In the genomic region with DNA sequence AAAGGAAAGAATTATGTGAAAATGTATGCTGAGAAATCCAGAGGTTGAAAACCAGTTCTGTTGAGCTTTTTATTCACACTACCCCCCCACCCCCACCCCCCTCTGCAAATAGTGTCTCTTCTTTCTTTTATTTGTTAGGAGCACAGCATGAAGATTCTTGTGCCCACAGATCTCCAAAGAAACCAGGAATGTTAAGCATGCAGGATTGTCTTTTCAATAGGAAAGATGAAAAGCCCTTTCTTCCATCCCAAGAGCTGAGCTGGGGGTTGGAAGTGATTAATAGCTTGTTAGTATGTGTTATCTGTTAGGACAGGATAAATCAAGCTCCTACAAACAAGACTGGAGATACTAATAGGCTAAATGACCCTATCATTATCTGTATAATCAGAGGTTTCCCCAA, we compare ENCODE assay signal across 38 mouse cellular contexts. TPM values are rescaled to one million over a fixed set of nuclear protein-coding genes. Genes with fewer than 3 reads are reported as not detected.
DNase-seq lines count a peak whose midpoint lies in the region; ATAC-seq lines count a peak whose summit lies in the region.
"Had no signal": no experiment of that assay in that cellular context is flagged by ENCODE, and none has a peak within 500 bp of the region (broad histone marks: within the 10 kb centered on the region; RNA-seq: fewer than 3 reads in every experiment).

No protein-coding gene starts in this region.

- H3K9me3 ChIP-seq in midbrain, embryonic 10.5 days (replicated peaks): no peaks in the 10 kb centered on the region
- no peaks in the 10 kb centered on the region for H3K9me3 ChIP-seq in midbrain, embryonic 13.5 days
- H3K9me3 ChIP-seq: heart, embryonic 10.5 days; heart, embryonic 15.5 days; hindbrain, embryonic 15.5 days; limb, embryonic 13.5 days; liver, embryonic 12.5 days; megakaryocyte, embryonic 14.5 days had no signal

- no peak overlapping the region for H3K4me3 ChIP-seq in midbrain, embryonic 10.5 days
- H3K4me3 ChIP-seq in midbrain, embryonic 13.5 days (replicated peaks): no peak overlapping the region
- H3K4me3 ChIP-seq: heart, embryonic 10.5 days; heart, embryonic 15.5 days; hindbrain, embryonic 15.5 days; layer of hippocampus, adult 2 months; left cerebral cortex, adult 2 months; limb, embryonic 13.5 days; liver, embryonic 12.5 days; megakaryocyte, embryonic 14.5 days; myocyte had no signal

- no peak overlapping the region for H3K27ac ChIP-seq in midbrain, embryonic 10.5 days (replicated peaks)
- H3K27ac ChIP-seq in midbrain, embryonic 13.5 days: no peak overlapping the region
- H3K27ac ChIP-seq: heart, embryonic 10.5 days; heart, embryonic 15.5 days; hindbrain, embryonic 15.5 days; layer of hippocampus, adult 2 months; left cerebral cortex, adult 2 months; limb, embryonic 13.5 days; liver, embryonic 12.5 days; stomach, postnatal 0 days had no signal

- peak; percentile 19 for DNase-seq in midbrain, embryonic 10.5 days (ENCODE audit: low spot score)
- DNase-seq in ZHBTc4 (ENCODE audit: low read depth, low spot score): peak; percentile 29
- peak; percentile 48 for DNase-seq in embryo, embryonic 10.5 days (ENCODE audit: low spot score)
- peak; percentile 5 for DNase-seq in retina, postnatal 1 day
- DNase-seq in cerebellum, postnatal 4 days (ENCODE audit: low spot score in 2 of 2): no peak
- no peak for DNase-seq in kidney, postnatal 36 days
- DNase-seq: adrenal gland, postnatal 10 days; B cell, adult 2 months; cerebellum, adult 11 months; cerebellum, adult 9-10 months; cerebellum, postnatal 36 days; gastrocnemius, postnatal 25 days; heart, adult 11 months; kidney, adult 11 months; kidney, postnatal 14 days; liver, postnatal 0 days; lung, postnatal 4 days; right cerebral cortex, adult 18-20 months; spleen, adult 18-20 months; thymus, adult 18-20 months; thymus, postnatal 25 days had no signal

- H3K4me1 ChIP-seq in midbrain, embryonic 10.5 days: peaks cover 16% of the 10 kb centered on the region
- H3K4me1 ChIP-seq in midbrain, embryonic 13.5 days (replicated peaks): no peaks in the 10 kb centered on the region
- H3K4me1 ChIP-seq: heart, embryonic 10.5 days; heart, embryonic 15.5 days; hindbrain, embryonic 15.5 days; limb, embryonic 13.5 days; liver, embryonic 12.5 days; megakaryocyte, embryonic 14.5 days had no signal

- ATAC-seq in midbrain, embryonic 13.5 days: no peak
- ATAC-seq: inflammation-experienced regulatory T-cells, adult 6 months; liver, embryonic 12.5 days; liver, postnatal 0 days had no signal

- H3K4me2 ChIP-seq in midbrain, embryonic 13.5 days (replicated peaks): no peak overlapping the region
- H3K4me2 ChIP-seq: heart, embryonic 15.5 days; hindbrain, embryonic 15.5 days; limb, embryonic 13.5 days; liver, embryonic 12.5 days had no signal

- H3K9ac ChIP-seq in midbrain, embryonic 13.5 days (replicated peaks): no peak overlapping the region
- H3K9ac ChIP-seq: heart, embryonic 15.5 days; hindbrain, embryonic 15.5 days; limb, embryonic 13.5 days; liver, embryonic 12.5 days; liver, postnatal 0 days had no signal

- H3K36me3 ChIP-seq in midbrain, embryonic 10.5 days: no peaks in the 10 kb centered on the region
- no peaks in the 10 kb centered on the region for H3K36me3 ChIP-seq in midbrain, embryonic 13.5 days
- H3K36me3 ChIP-seq: heart, embryonic 10.5 days; heart, embryonic 15.5 days; hindbrain, embryonic 15.5 days; limb, embryonic 13.5 days; liver, embryonic 12.5 days had no signal

- H3K27me3 ChIP-seq in midbrain, embryonic 10.5 days (ENCODE audit: low read depth, poor library complexity, severe bottlenecking): no peaks in the 10 kb centered on the region
- H3K27me3 ChIP-seq in midbrain, embryonic 13.5 days: no peaks in the 10 kb centered on the region
- H3K27me3 ChIP-seq: heart, embryonic 15.5 days; hindbrain, embryonic 15.5 days; limb, embryonic 13.5 days; liver, embryonic 12.5 days; megakaryocyte, embryonic 14.5 days had no signal

RNA-seq across cellular contexts. Expression of gene Rpl10l, which starts 55.0 kb away (rescaled TPM):
- not detected in 2 replicates for polyA plus RNA-seq in midbrain, embryonic 10.5 days (2016; fragmentation: Nextera tagmentation; extraction: Ambion mirVana)
- polyA plus RNA-seq in midbrain, embryonic 13.5 days (2015; fragmentation: Nextera tagmentation; extraction: Ambion mirVana): not detected in 2 replicates
- polyA plus RNA-seq: embryonic facial prominence, embryonic 11.5 days; heart, embryonic 10.5 days; heart, embryonic 15.5 days; hindbrain, embryonic 15.5 days; inflammation-experienced regulatory T-cells, adult 6 months; kidney, embryonic 14.5 days; limb, embryonic 13.5 days; liver, embryonic 12.5 days; liver, postnatal 0 days; lung, embryonic 16.5 days; midbrain, postnatal 0 days; myocyte; neural tube, embryonic 14.5 days; stomach, postnatal 0 days had no signal

Comparison
In these comparisons a context has a peak if more than half of its experiments do, and no peak if none do; other contexts are left out.
1. DNase-seq: peak in midbrain, embryonic 10.5 days (single experiment), ZHBTc4 (single experiment), embryo, embryonic 10.5 days (single experiment) and retina, postnatal 1 day (single experiment); none in cerebellum, postnatal 4 days (0 of 2) and kidney, postnatal 36 days (0 of 2).